Mouse (Mus musculus) thymus, adult 18-20 months (tissue): ENCODE results near the gene Gm16503.
"Not testable (repeated sequence)": the region's sequence is repeated elsewhere in the genome, so short reads cannot be mapped to it uniquely, and the experiment has no call there.

ENCODE experiments used
- DNase-seq, 2 experiments: peaks; one replicate each; pipeline ENCODE4 v3.0.0; 2022; ENCODE audit warnings: mixed read lengths in 2 of 2

The Gm16503 gene

GRCm38 (mm10) chr4:147539918-147540317 is at the start of gene Gm16503:
Gene Gm16503, plus strand, starts transcription at chr4:147540218.
- DNase-seq, result not testable (repeated sequence)

- not testable (repeated sequence) for DNase-seq
These were observed 47.9 kb upstream of the Gm16503 start, which contains the start of gene Zfp982 for GRCm38 (mm10) chr4:147492117-147492516. Gene Zfp982, plus strand, starts transcription at chr4:147492417.

GRCm38 (mm10) chr4:147498772-147499613 is 41.0 kb upstream of the Gm16503 start:
- DNase-seq, result not testable (repeated sequence)

- no peak for DNase-seq
These were observed 30.8 kb upstream of the Gm16503 start for GRCm38 (mm10) chr4:147509174-147509573.

GRCm38 (mm10) chr4:147518981-147519380 is 21.0 kb upstream of the Gm16503 start:
- no peak for DNase-seq

- DNase-seq, result no peak
These were observed 19.9 kb upstream of the Gm16503 start for GRCm38 (mm10) chr4:147520100-147520499.

GRCm38 (mm10) chr4:147525125-147525524 is 14.9 kb upstream of the Gm16503 start:
- DNase-seq, result no peak

- no peak for DNase-seq
These were observed 9.7 kb upstream of the Gm16503 start for GRCm38 (mm10) chr4:147530366-147530765.

GRCm38 (mm10) chr4:147535916-147536315 is 4.1 kb upstream of the Gm16503 start:
- not testable (repeated sequence) for DNase-seq

- DNase-seq, result no peak
These were observed 2.3 kb upstream of the Gm16503 start for GRCm38 (mm10) chr4:147537702-147538101.

GRCm38 (mm10) chr4:147541105-147541504 is 1.1 kb downstream of the Gm16503 start:
- DNase-seq, result no peak

GRCm38 (mm10) chr4:147553071-147553470 is 13.1 kb downstream of the Gm16503 start, which contains the start of gene Zfp985:
Gene Zfp985, plus strand, starts transcription at chr4:147553277.
- DNase-seq, result not testable (repeated sequence)

GRCm38 (mm10) chr4:147554361-147554760 is 14.3 kb downstream of the Gm16503 start:
- not testable (repeated sequence) for DNase-seq

- DNase-seq, result not testable (repeated sequence)
These were observed 16.9 kb downstream of the Gm16503 start for GRCm38 (mm10) chr4:147556921-147557320.

GRCm38 (mm10) chr4:147558011-147558410 is 18.0 kb downstream of the Gm16503 start:
- not testable (repeated sequence) for DNase-seq

- DNase-seq, result not testable (repeated sequence)
These were observed 19.1 kb downstream of the Gm16503 start for GRCm38 (mm10) chr4:147559096-147559495.

GRCm38 (mm10) chr4:147565426-147566220 is 25.6 kb downstream of the Gm16503 start:
- no peak for DNase-seq

GRCm38 (mm10) chr4:147571156-147571555 is 31.1 kb downstream of the Gm16503 start:
- not testable (repeated sequence) for DNase-seq

- DNase-seq, result not testable (repeated sequence)
These were observed 39.4 kb downstream of the Gm16503 start for GRCm38 (mm10) chr4:147579371-147579770.

- no peak for DNase-seq
These were observed 46.8 kb downstream of the Gm16503 start for GRCm38 (mm10) chr4:147586511-147587473.
